Mouse (Mus musculus) C2C12 (cell line): ENCODE results near the gene Msl2. TPM values are rescaled to one million over a fixed set of nuclear protein-coding genes. Genes with fewer than 3 reads are reported as not detected.

Experiments used
- H3K27me3 ChIP-seq: one replicate; pipeline ENCODE4 v1.6.1; 2011; ENCODE audit not compliant: control insufficient read depth, insufficient read depth, insufficient read length
- H3K36me3 ChIP-seq: one replicate; pipeline ENCODE4 v1.6.1; 2011; ENCODE audit not compliant: control insufficient read depth, insufficient read depth
- H3K4me3 ChIP-seq: one replicate; pipeline ENCODE4 v1.5.1; 2011; ENCODE audit warnings: mild to moderate bottlenecking, control low read depth; ENCODE audit not compliant: poor library complexity, insufficient read depth, severe bottlenecking
- H3K79me2 ChIP-seq: one replicate; pipeline ENCODE4 v1.6.1; 2011; ENCODE audit not compliant: control insufficient read depth, insufficient read depth
- H3K79me3 ChIP-seq: one replicate; pipeline ENCODE4 v1.6.1; 2011; ENCODE audit warnings: low read depth, control low read depth
- H3ac ChIP-seq: one replicate; pipeline ENCODE3; 2011; ENCODE audit warnings: low read depth; ENCODE audit not compliant: control insufficient read depth, insufficient read length
- CEBPB ChIP-seq: IDR thresholded peaks from one replicate; pipeline ENCODE4 v1.6.1; 2011; ENCODE audit warnings: low read depth, mild to moderate bottlenecking, control low read depth, moderate library complexity
- CTCF ChIP-seq: IDR thresholded peaks from one replicate; pipeline ENCODE4 v1.5.1; 2011; ENCODE audit not compliant: control insufficient read depth, insufficient read depth, insufficient read length
- FOSL1 ChIP-seq: IDR thresholded peaks from one replicate; pipeline ENCODE4 v1.8.0; 2011; ENCODE audit warnings: mild to moderate bottlenecking, low read length; ENCODE audit not compliant: poor library complexity, insufficient read depth, severe bottlenecking
- MAX ChIP-seq: IDR thresholded peaks from one replicate; pipeline ENCODE4 v1.6.1; 2011; ENCODE audit warnings: mild to moderate bottlenecking, control low read depth
- MYOD1 ChIP-seq: IDR thresholded peaks from one replicate; pipeline ENCODE4 v1.6.1; 2011; ENCODE audit warnings: low read depth; ENCODE audit not compliant: control insufficient read depth, insufficient read length
- MYOG ChIP-seq: IDR thresholded peaks from one replicate; pipeline ENCODE4 v1.6.1; 2011; ENCODE audit not compliant: control insufficient read depth, insufficient read length; ENCODE audit errors: extremely low read depth
- USF1 ChIP-seq: IDR thresholded peaks from one replicate; pipeline ENCODE4 v1.6.1; 2011; ENCODE audit warnings: low read depth, mild to moderate bottlenecking, control low read depth, moderate library complexity
- polyA plus RNA-seq: library from polyadenylated mRNA; unstranded; fragments of >200 nt; fragmentation: generic; extraction: Trizol; gene quantifications from one replicate; pipeline ENCODE4 v1.2.1, GENCODE M21; 2012; ENCODE audit warnings: missing spikeins

Gene Msl2
- polyA plus RNA-seq, 1 experiment: 7.6 TPM

DNA sequence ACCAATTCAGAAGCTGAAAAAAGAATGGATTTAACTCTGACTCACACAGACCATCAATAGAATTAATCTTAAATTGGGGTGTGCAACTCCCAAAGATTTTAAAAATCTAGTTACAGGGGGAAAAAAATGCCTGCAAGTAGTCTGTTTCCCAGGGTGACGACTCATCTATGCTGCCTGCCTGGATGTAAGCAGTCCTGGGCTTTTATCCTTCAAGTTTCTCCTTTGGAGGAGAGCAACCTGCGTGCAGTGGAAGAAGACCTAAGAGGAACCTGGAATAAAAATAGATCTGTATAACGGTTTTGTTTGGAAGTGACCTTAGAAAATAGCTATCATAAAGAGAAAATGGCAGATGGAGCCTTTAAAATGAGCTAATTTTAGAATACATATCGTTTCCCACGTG is 1.4 kb upstream of the Msl2 start:
- peaks cover 32% of the 10 kb centered on the region for H3K79me2 ChIP-seq
- H3ac ChIP-seq: no peak overlapping the region
- H3K79me3 ChIP-seq: peaks cover 30% of the 10 kb centered on the region
- no peaks in the 10 kb centered on the region for H3K27me3 ChIP-seq
- TF ChIP-seq MAX: no peak
- no peak for TF ChIP-seq USF1
- no peak for TF ChIP-seq CTCF
- TF ChIP-seq MYOD1: no peak
- no peak for TF ChIP-seq CEBPB
- no peak for TF ChIP-seq FOSL1
- TF ChIP-seq MYOG: no peak
- no peak overlapping the region for H3K4me3 ChIP-seq
- peaks cover 12% of the 10 kb centered on the region for H3K36me3 ChIP-seq

DNA sequence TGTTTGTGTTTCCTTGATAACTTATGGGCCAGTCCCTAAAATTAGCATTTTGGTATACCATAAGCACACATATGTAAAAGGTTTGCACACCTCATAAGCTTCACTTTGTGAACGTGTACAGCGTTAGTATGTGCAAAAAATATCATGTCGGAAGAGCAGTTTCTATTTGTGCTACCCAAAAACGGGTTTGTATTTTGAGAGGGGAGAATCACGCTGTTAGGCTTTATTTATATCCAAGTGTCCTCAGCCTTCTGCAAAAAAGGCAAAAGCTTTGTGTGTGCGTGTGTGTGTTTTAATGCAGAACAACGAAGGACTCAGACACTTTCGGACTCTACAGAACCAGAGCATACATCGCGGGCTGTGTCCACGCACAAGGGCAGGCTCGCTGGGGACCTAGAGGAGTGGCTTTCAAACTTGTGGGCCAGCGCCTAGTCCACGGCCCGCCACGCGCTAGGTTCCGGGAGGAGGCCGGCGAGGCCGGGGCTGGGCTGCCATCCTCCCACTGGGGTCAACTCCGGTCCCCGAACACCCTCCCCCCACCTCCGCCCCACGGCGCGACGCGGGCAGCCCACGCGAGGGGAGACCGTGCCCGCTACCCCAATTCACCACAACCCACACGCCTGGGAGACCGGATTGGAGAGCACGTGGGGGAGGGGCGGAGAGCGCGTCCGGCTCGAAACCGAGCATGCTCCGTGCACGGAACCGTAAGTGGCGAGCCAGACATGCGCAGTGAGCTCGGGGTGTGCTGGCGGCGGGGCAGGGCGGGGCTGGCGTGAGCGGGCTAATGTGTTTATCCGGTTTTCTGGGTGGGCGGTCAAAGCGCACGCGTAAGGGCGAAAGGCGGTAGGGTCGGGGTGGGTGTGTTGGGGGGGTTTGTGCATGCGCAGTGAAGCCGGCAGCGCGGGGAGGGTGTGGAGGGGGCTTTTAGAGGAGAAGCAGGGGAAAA is 587 bp upstream of the Msl2 start:
- Histone ChIP-seq H3ac (peak overlapping the region; percentile 78), H3K4me3 (peak overlapping the region; percentile 78), H3K79me2 (peaks cover 40% of the 10 kb centered on the region), H3K79me3 (peaks cover 38% of the 10 kb centered on the region), H3K36me3 (peaks cover 13% of the 10 kb centered on the region), H3K27me3 (no peaks in the 10 kb centered on the region)
- TF ChIP-seq MAX (peak; percentile 80), USF1 (peak; percentile 27), CTCF (no peak)

- H3K27me3 ChIP-seq: no peaks in the 10 kb centered on the region
- H3K79me2 ChIP-seq: peaks cover 51% of the 10 kb centered on the region
- H3K36me3 ChIP-seq: peaks cover 16% of the 10 kb centered on the region
- TF ChIP-seq MYOD1: no peak
- peaks cover 49% of the 10 kb centered on the region for H3K79me3 ChIP-seq
- peak overlapping the region; percentile 78 for H3K4me3 ChIP-seq
- H3ac ChIP-seq: peak overlapping the region; percentile 96
Measured at GRCm38 (mm10) chr9:101074332-101075021, 576 bp downstream of the Msl2 start.

DNA sequence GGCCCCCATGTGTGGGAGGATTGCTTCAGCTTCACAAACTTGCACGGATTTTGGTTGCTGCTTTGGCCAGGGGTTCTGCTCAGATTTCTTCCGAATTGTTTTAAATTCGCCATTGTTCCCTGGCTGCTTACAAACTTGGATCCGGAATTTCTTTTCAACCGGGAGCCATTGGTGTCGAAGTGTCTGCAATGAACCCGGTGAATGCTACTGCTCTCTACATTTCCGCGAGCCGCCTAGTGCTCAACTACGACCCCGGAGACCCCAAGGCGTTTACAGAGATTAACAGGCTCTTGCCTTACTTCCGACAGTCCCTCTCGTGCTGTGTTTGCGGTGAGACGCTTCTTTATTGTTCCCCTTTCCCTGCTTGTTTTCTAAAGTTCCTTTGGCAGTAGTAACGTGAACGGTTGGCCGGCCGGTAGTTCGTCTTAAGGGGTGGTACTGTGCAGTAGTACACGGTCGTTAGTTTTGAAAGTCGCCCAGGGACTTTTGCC is 1.2 kb downstream of the Msl2 start:
- Histone ChIP-seq H3K4me3 (peak overlapping the region; percentile 78), H3K27me3 (no peaks in the 10 kb centered on the region), H3K79me2 (peaks cover 58% of the 10 kb centered on the region), H3K79me3 (peaks cover 56% of the 10 kb centered on the region), H3ac (peak overlapping the region; percentile 96), H3K36me3 (peaks cover 16% of the 10 kb centered on the region)
- TF ChIP-seq USF1 (no peak), CEBPB (no peak), MAX (no peak), MYOG (no peak), MYOD1 (no peak), CTCF (no peak), FOSL1 (no peak)

DNA sequence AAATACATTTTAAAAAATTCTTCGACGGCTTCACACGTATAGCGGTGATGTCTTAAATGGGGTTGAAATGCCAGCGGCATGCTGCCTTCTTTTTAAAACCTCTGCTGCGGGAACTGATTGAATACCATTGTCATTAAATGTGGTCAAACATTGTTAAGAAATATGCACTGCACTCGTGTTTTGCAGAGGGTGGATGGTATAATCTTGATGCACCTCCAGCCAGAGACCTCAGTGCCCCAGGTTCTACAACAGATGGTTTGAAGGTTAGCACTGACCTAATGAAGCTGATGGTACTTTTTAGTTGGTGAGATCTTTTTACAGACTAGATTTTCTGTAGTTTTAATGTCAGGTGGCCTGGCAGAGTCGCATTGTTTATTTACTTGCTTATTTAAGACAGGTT is 1.8 kb downstream of the Msl2 start:
- Histone ChIP-seq H3K79me3 (peaks cover 61% of the 10 kb centered on the region), H3K36me3 (peaks cover 16% of the 10 kb centered on the region), H3K79me2 (peaks cover 63% of the 10 kb centered on the region), H3K4me3 (peak overlapping the region; percentile 78), H3K27me3 (no peaks in the 10 kb centered on the region), H3ac (peak overlapping the region; percentile 22)
- no peak for TF ChIP-seq CTCF
- TF ChIP-seq FOSL1: no peak
- no peak for TF ChIP-seq MAX
- TF ChIP-seq CEBPB: no peak
- TF ChIP-seq MYOD1: no peak
- no peak for TF ChIP-seq MYOG
- no peak for TF ChIP-seq USF1
